Mouse (Mus musculus): ENCODE results near the gene Stard5. TPM values are rescaled to one million over a fixed set of nuclear protein-coding genes. Genes with fewer than 3 reads are reported as not detected.
A peak's percentile ranks its signal among the peaks of the same experiment; 100 is the strongest.

The Stard5 gene
- polyA plus RNA-seq, 1 experiment from 2014 or later, result 12.6 TPM

DNA sequence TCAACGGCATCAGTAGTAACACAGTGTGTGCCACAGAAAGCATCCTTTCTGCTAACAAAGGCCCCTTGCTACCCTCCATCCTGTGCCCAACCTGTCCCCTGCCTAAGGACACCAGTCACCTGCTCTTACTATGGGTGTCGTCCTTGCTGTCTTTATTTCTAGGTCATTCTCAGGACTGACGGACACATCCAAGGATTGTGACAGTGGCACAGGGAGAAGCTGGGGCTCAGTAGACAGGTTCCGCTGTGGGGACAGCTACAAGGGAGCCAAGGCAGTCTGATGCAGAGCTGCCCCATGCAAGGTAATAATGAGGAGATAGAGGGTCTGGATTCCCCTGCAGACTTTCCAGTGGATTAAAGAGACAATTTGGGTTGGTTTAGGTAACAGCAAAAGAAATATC, 46.7 kb downstream of the Stard5 start:
- no peak for DNase-seq (ENCODE audit: low spot score)
- no peaks in the 10 kb centered on the region for H3K36me3 ChIP-seq
- 92% methylated on average over 4 of the region's 4 CpGs for WGBS
- no peaks in the 10 kb centered on the region for H3K9me3 ChIP-seq (replicated peaks)
- H3K27me3 ChIP-seq (ENCODE audit: low read depth, poor library complexity, severe bottlenecking), result no peaks in the 10 kb centered on the region
- H3K4me3 ChIP-seq, result no peak overlapping the region
- no peaks in the 10 kb centered on the region for H3K4me1 ChIP-seq
- no peak overlapping the region for H3K27ac ChIP-seq (replicated peaks)

DNA sequence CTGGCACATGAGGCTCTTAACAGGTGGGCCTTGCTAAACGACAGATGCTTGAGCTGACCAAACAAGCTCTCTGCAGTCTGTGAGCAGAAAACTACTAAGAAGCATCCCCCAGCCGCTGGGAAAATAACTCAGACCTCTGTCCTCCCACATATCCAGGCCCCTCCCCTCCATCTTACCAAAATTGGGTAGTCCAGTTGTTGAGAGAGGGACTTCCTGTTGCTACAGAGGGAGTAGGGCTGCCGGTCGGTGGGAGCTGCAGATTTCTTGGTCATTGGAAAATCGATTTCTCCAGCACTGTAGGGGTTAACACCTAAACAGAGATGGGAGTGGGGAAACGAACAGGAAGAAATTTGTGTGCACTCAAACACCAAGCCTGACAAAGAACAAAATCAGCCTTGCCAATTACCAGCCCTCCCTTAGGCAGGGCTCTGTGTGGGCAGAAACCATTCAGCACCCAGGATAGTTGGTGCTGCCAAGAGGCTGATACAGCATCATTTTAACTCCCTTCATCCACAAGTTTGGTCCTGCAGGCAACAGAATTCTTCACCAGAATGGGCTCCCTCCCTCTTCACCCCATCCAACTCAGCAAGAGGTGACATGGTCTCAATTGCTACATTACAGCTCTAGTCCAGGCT, 51.0 kb downstream of the Stard5 start:
- DNase-seq (ENCODE audit: low spot score), result no peak
- H3K9me3 ChIP-seq (replicated peaks), result no peaks in the 10 kb centered on the region
- H3K4me1 ChIP-seq, result no peaks in the 10 kb centered on the region
- 55% methylated on average over 6 of the region's 6 CpGs for WGBS
- H3K27me3 ChIP-seq (ENCODE audit: low read depth, poor library complexity, severe bottlenecking), result no peaks in the 10 kb centered on the region
- no peak overlapping the region for H3K27ac ChIP-seq (replicated peaks)
- no peaks in the 10 kb centered on the region for H3K36me3 ChIP-seq
- no peak overlapping the region for H3K4me3 ChIP-seq

DNA sequence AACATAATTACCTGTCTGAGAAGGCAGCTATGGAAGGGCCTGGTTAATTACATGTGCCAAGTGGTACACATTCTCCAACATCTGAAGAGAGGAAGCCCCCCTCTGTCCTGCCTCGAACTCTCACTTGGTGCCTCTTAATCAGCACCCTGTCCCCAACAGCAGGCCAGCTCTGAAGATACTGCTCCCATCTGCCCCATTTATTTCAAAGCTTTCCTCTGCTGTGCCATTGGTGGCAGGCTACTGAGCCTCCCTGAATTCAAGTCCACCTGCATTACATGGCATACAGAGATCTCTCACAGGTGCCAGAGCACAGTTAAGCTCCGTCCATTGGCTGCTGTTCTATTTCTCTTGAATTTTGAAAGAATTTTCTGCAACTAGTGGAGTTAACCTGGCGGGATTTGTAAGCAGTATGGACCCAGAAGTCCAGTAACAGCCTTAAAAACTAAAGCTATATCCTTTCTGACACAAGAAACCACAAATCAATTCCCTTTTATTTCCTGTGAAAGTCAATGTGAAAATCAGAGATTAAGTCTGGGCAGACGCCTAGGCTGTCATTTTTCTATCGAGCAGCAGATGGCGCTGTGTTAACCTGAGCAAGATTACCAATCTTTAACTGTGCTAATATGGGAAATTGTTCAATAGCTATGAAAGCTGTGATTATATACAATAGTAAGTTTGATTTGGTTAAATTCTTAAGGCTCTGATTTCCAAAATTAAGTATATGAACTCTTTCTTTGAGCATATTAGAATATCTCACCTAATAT, 63.9 kb downstream of the Stard5 start:
- H3K9me3 ChIP-seq (replicated peaks), result no peaks in the 10 kb centered on the region
- no peak overlapping the region for H3K4me3 ChIP-seq
- no peak overlapping the region for H3K27ac ChIP-seq (replicated peaks)
- WGBS, result 28% methylated on average over 6 of the region's 6 CpGs
- H3K36me3 ChIP-seq, result no peaks in the 10 kb centered on the region
- peak; percentile 39 for DNase-seq (ENCODE audit: low spot score)
- no peaks in the 10 kb centered on the region for H3K27me3 ChIP-seq (ENCODE audit: low read depth, poor library complexity, severe bottlenecking)
- no peaks in the 10 kb centered on the region for H3K4me1 ChIP-seq

DNA sequence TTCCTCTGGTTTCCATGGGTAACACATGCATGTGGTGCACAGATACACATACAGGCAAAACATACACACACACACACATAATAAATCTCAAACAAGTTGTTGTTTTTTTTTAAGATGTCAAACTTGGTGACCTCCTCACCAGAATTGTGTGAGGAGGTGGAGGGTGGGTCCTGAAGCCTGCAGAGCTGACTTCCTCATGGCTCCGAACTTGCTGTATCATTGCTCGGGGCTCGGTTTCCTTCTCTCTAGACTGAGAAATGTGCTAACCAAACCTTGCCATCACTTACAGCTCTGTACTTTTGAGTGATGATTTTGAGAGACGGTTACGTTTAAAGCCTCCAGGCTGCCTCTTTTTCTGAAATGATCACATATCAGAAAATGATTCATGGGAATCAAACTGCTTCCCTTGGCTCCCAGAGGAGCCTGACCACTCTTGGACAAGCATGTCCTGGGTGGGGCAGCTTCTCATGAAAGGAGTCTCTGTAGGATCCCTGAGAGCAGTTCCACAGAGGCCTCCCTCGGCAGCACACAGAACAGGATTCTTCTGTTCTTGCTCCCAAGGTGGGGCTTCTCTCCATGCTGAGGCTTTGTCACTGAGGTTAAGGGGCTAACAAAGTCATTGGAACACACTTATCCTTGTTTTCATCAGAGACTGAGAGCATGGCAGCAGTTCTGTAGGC, 67.4 kb downstream of the Stard5 start:
- no peaks in the 10 kb centered on the region for H3K9me3 ChIP-seq (replicated peaks)
- H3K36me3 ChIP-seq, result no peaks in the 10 kb centered on the region
- peaks cover 7% of the 10 kb centered on the region for H3K4me1 ChIP-seq
- H3K4me3 ChIP-seq, result no peak overlapping the region
- 88% methylated on average over 6 of the region's 6 CpGs for WGBS
- H3K27me3 ChIP-seq (ENCODE audit: low read depth, poor library complexity, severe bottlenecking), result no peaks in the 10 kb centered on the region
- H3K27ac ChIP-seq (replicated peaks), result no peak overlapping the region
- no peak for DNase-seq (ENCODE audit: low spot score)

Other genes starting within 250 kb of the Stard5 start
- 0.38 and 1.2 TPM in 2 replicates for gene Tmc3, start 47.0 kb upstream of the Stard5 start, polyA plus RNA-seq (2016; fragmentation: Nextera tagmentation; extraction: Ambion mirVana)
- gene Il16, start 113.8 kb downstream of the Stard5 start, polyA plus RNA-seq (2016; fragmentation: Nextera tagmentation; extraction: Ambion mirVana), result 0.72 and 0.91 TPM in 2 replicates
- 0.09 TPM in 1 of 2 replicates, not detected in the other for gene Cfap161, start 162.9 kb downstream of the Stard5 start, polyA plus RNA-seq (2016; fragmentation: Nextera tagmentation; extraction: Ambion mirVana)